Mouse (Mus musculus): ENCODE results near the gene Tmem183a.
A peak's percentile ranks its signal among the peaks of the same experiment; 100 is the strongest.

Tmem183a gene

GRCm38 (mm10) chr1:134344005-134344950 lies 17.5 kb downstream of the Tmem183a start:
- peak; percentile 95 for DNase-seq

GRCm38 (mm10) chr1:134343567-134343966 lies 18.2 kb downstream of the Tmem183a start:
- DNase-seq: peak; percentile 80

- DNase-seq: peak; percentile 67
Observed at GRCm38 (mm10) chr1:134342781-134343310, 18.9 kb downstream of the Tmem183a start.

GRCm38 (mm10) chr1:134342278-134342664 lies 19.5 kb downstream of the Tmem183a start:
- DNase-seq: peak; percentile 89

GRCm38 (mm10) chr1:134341641-134342277 lies 20.0 kb downstream of the Tmem183a start:
- DNase-seq: peak; percentile 42

GRCm38 (mm10) chr1:134339757-134340619 lies 21.8 kb downstream of the Tmem183a start:
- peak; percentile 50 for DNase-seq

- DNase-seq: peak; percentile 40
Observed at GRCm38 (mm10) chr1:134339162-134339561, 22.6 kb downstream of the Tmem183a start.

GRCm38 (mm10) chr1:134336958-134337710 lies 24.6 kb downstream of the Tmem183a start:
- DNase-seq: peak; percentile 66

GRCm38 (mm10) chr1:134335924-134336810 lies 25.6 kb downstream of the Tmem183a start:
- DNase-seq: peak; percentile 92

GRCm38 (mm10) chr1:134335211-134335923 lies 26.4 kb downstream of the Tmem183a start:
- peak; percentile 94 for DNase-seq

- peak; percentile 43 for DNase-seq
Observed at GRCm38 (mm10) chr1:134334111-134334827, 27.5 kb downstream of the Tmem183a start.

GRCm38 (mm10) chr1:134333371-134334110 lies 28.2 kb downstream of the Tmem183a start:
- peak; percentile 55 for DNase-seq

- peak; percentile 81 for DNase-seq
Observed at GRCm38 (mm10) chr1:134332770-134333271, 29.0 kb downstream of the Tmem183a start, which contains the start of gene Ppfia4. TSS of gene Ppfia4 (minus strand) at chr1:134332928.

GRCm38 (mm10) chr1:134331879-134332635 lies 29.7 kb downstream of the Tmem183a start:
- peak; percentile 95 for DNase-seq

GRCm38 (mm10) chr1:134326841-134327346 lies 34.9 kb downstream of the Tmem183a start:
- peak; percentile 54 for DNase-seq

- DNase-seq: peak; percentile 56
Observed at GRCm38 (mm10) chr1:134322591-134322990, 39.2 kb downstream of the Tmem183a start.

- DNase-seq: no peak
Observed at GRCm38 (mm10) chr1:134320691-134321301, 41.0 kb downstream of the Tmem183a start.

Data from cerebellum, adult 9-10 months (tissue).